Mouse (Mus musculus): ENCODE data around the gene Setd3. TPM values are rescaled to one million over a fixed set of nuclear protein-coding genes. Genes with fewer than 3 reads are reported as not detected.

The Setd3 gene
- polyA plus RNA-seq, 1 experiment from 2014 or later: 81.5 TPM

- H3K4me3 ChIP-seq: no peak overlapping the region
- no peaks in the 10 kb centered on the region for H3K27me3 ChIP-seq (replicated peaks; ENCODE audit: low read depth, poor library complexity, severe bottlenecking)
- no peaks in the 10 kb centered on the region for H3K9me3 ChIP-seq
- no peaks in the 10 kb centered on the region for H3K36me3 ChIP-seq (replicated peaks)
- H3K4me1 ChIP-seq: peaks cover 15% of the 10 kb centered on the region
- H3K27ac ChIP-seq (replicated peaks): no peak overlapping the region
- DNase-seq (ENCODE audit: low spot score): no peak
- 86% methylated on average over 2 of the region's 2 CpGs for WGBS
Measured at GRCm38 (mm10) chr12:108087489-108087888, 91.6 kb downstream of the Setd3 start.

DNA sequence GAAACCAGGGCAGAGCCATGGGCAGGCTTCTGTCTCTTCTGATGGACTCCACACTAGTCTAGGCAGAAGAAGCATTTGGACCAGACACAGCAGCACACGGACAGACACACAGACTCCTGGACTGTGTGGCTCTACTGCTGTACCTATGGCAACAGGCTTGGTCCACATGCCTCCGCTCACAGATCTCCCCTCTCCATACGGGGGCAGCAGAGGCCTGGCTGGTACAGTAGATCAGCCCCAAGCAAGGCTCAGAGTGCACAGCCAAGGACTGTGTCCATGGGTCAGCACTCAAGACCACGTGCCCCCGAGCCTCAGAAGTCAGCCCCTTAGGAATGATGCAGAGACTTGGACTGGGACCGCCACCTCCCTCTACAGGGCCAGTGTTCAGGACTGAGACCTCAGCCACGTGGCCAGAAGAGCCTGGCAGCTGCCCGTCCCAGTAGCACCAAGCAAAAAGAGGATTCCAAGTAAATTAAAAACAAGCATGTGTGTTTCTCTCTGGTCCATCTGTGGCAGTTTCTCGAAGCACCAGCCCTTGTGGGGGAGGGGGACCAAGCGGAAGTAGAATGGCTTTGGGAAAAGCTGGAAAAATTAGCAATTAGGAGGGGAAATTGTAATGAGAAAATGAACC is 100.9 kb downstream of the Setd3 start:
- peak overlapping the region; percentile 65 for H3K27ac ChIP-seq (replicated peaks)
- DNase-seq (ENCODE audit: low spot score): no peak
- H3K4me3 ChIP-seq: no peak overlapping the region
- peaks cover 12% of the 10 kb centered on the region for H3K4me1 ChIP-seq
- H3K36me3 ChIP-seq (replicated peaks): no peaks in the 10 kb centered on the region
- no peaks in the 10 kb centered on the region for H3K9me3 ChIP-seq
- 64% methylated on average over 10 of the region's 10 CpGs for WGBS
- no peaks in the 10 kb centered on the region for H3K27me3 ChIP-seq (replicated peaks; ENCODE audit: low read depth, poor library complexity, severe bottlenecking)

DNA sequence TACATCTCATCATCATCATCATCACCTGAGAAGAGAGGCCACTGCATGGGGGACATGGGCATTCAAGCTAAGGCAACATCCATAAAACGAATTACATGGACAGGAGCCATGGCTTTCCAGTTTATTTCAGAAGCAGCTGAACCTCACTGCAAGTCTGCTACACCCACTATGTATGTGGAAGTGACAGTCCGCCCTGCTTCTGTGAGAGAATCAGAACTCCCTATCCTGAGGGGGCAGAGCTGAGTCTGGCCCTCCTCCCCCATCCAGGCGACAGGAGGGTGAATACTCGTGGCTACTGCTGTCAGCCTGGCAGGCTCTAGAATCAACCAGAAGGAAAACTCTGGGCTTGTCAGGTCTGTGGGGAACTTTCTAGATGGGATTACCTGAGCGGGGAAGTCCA is 106.2 kb downstream of the Setd3 start:
- H3K27me3 ChIP-seq (replicated peaks; ENCODE audit: low read depth, poor library complexity, severe bottlenecking): no peaks in the 10 kb centered on the region
- no peak overlapping the region for H3K4me3 ChIP-seq
- DNase-seq (ENCODE audit: low spot score): no peak
- H3K4me1 ChIP-seq: peaks cover 32% of the 10 kb centered on the region
- no peaks in the 10 kb centered on the region for H3K9me3 ChIP-seq
- H3K27ac ChIP-seq (replicated peaks): no peak overlapping the region
- H3K36me3 ChIP-seq (replicated peaks): no peaks in the 10 kb centered on the region
- 71% methylated on average over 5 of the region's 5 CpGs for WGBS

DNA sequence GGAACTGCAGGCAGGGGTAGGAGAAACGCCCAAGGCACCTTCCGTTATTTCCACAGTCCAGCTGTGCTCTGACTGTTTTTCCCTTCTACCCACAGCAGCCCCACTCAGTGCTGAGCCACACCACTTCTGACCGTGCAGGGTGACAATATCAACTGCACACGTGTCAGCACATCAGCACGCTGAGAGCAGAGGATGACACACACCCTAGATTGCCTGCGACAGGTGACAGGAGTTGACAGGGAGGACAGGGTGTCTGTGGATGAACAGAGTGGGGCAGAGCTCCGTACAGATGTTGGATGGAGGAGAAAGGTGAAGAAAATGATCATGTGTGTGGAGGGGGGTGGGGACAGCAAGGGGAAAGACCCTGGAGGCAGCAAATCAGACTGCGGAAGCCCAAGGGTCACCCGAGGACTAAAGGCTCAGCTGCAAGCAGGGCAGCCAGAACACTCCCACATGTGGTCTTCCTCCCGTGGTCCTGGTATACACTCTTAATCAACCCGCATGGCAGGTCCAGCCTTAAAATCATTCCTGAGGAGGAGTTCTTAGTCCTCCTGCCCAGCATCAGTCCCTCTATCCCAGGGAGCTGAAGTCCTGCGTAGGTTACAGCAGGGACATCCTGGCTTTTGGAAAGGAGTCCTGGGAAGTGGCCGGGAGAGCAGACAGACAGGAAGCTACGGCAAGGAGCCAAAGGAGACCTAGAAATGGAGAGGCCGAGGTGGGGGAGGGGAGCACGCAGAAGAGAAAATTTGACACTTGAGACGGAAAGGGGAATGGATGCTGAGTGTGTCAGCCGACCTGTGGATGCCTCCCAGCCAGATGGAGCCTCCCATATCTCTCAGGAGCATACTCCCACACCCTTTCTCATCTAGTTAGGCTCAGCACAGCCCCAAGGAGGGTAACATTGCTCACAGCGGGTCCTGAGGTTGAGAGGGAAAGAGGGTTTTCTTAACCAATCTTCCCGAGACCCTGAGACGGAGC is 108.1 kb downstream of the Setd3 start:
- no peaks in the 10 kb centered on the region for H3K27me3 ChIP-seq (replicated peaks; ENCODE audit: low read depth, poor library complexity, severe bottlenecking)
- no peaks in the 10 kb centered on the region for H3K36me3 ChIP-seq (replicated peaks)
- WGBS: 44% methylated on average over 21 of the region's 21 CpGs
- H3K9me3 ChIP-seq: no peaks in the 10 kb centered on the region
- peak overlapping the region; percentile 28 for H3K4me3 ChIP-seq
- H3K27ac ChIP-seq (replicated peaks): peak overlapping the region; percentile 80
- DNase-seq (ENCODE audit: low spot score): peak; percentile 71
- peaks cover 40% of the 10 kb centered on the region for H3K4me1 ChIP-seq

GRCm38 (mm10) chr12:108069504-108069903 is 109.6 kb downstream of the Setd3 start:
- no peak overlapping the region for H3K4me3 ChIP-seq
- DNase-seq (ENCODE audit: low spot score): peak; percentile 50
- H3K36me3 ChIP-seq (replicated peaks): no peaks in the 10 kb centered on the region
- H3K9me3 ChIP-seq: no peaks in the 10 kb centered on the region
- H3K27me3 ChIP-seq (replicated peaks; ENCODE audit: low read depth, poor library complexity, severe bottlenecking): no peaks in the 10 kb centered on the region
- 55% methylated on average over 6 of the region's 6 CpGs for WGBS
- peak overlapping the region; percentile 80; the same call in 1 of the 2 replicates for H3K27ac ChIP-seq (replicated peaks)
- H3K4me1 ChIP-seq: peaks cover 47% of the 10 kb centered on the region

DNA sequence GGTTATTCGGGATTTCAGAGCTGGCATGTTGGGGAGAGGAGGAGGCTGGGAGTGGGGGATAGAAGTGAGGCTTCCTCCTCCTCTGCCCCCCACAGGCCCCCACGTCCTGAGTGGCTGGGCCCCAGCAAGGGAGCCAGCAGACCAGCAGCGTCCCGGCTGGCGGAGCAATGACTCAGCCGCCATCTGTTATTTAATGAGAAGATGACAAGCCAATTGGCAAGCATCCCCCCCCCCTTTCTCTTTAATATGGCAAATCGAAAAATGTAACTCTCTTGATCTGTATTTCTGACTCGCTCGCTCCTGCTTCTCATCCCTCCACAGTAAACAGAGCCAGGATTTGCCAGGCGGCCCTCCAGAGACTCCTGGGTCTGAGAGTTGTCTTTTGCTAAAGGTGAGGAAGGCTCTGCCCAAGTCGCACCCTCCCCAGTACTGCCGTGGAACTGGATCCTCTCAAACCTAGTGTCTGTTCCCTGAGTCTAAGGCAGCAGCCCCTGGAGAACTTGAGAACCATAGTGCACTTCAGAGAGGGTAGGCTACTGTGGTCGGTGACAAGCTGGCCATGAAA is 111.2 kb downstream of the Setd3 start:
- Histone ChIP-seq H3K27ac (replicated peaks) (0 out of 2 replicates have a peak overlapping the region, but pooled peaks have one; percentile 35), H3K4me1 (peaks cover 57% of the 10 kb centered on the region), H3K4me3 (no peak overlapping the region), H3K9me3 (no peaks in the 10 kb centered on the region), H3K27me3 (replicated peaks; ENCODE audit: low read depth, poor library complexity, severe bottlenecking) (no peaks in the 10 kb centered on the region), H3K36me3 (replicated peaks) (no peaks in the 10 kb centered on the region)
- 83% methylated on average over 13 of the region's 13 CpGs for WGBS
- no peak for DNase-seq (ENCODE audit: low spot score)

- Histone ChIP-seq H3K27ac (replicated peaks) (0 out of 2 replicates have a peak overlapping the region, but pooled peaks have one; percentile 19), H3K27me3 (replicated peaks; ENCODE audit: low read depth, poor library complexity, severe bottlenecking) (no peaks in the 10 kb centered on the region), H3K9me3 (no peaks in the 10 kb centered on the region), H3K4me1 (peaks cover 63% of the 10 kb centered on the region), H3K4me3 (no peak overlapping the region), H3K36me3 (replicated peaks) (no peaks in the 10 kb centered on the region)
- DNase-seq (ENCODE audit: low spot score): no peak
- WGBS: 90% methylated on average over 3 of the region's 3 CpGs
Measured at GRCm38 (mm10) chr12:108067231-108067630, 111.9 kb downstream of the Setd3 start.

DNA sequence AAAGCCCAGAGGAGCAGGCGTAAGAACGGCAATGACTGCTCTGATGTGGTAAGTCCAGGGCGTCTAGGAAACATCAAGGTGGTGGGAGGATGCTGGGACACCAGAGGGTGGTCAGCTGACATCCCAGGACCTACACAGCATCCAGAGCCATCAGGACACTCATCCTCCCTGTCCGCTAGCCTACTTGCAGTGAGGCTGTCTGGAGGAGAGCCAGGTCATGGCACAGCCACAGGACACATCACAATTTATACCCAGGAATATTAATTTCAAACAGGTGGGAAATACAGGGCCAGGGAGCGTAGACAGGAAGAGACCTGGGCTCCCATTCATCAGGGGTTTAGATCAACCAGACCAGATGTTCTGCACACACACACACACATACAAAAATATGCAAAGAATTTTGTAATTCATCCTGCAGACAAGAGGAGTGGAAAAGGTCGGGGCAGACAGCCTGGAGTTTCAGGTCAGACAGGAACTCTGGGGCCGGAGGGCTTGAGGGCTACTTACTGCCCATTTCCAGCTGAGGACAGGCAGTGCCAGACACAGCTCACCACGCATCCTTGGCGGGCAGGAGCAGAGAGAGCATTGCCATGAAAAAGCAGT is 114.6 kb downstream of the Setd3 start:
- Histone ChIP-seq H3K9me3 (no peaks in the 10 kb centered on the region), H3K4me3 (0 out of 2 replicates have a peak overlapping the region, but pooled peaks have one; percentile 16), H3K36me3 (replicated peaks) (no peaks in the 10 kb centered on the region), H3K27me3 (replicated peaks; ENCODE audit: low read depth, poor library complexity, severe bottlenecking) (no peaks in the 10 kb centered on the region), H3K27ac (replicated peaks) (peak overlapping the region; percentile 81), H3K4me1 (peaks cover 51% of the 10 kb centered on the region)
- 31% methylated on average over 9 of the region's 9 CpGs for WGBS
- peak; percentile 68 for DNase-seq (ENCODE audit: low spot score)

- 16% methylated on average over 6 of the region's 6 CpGs for WGBS
- DNase-seq (ENCODE audit: low spot score): peak; percentile 34
- Histone ChIP-seq H3K4me1 (peaks cover 48% of the 10 kb centered on the region), H3K9me3 (no peaks in the 10 kb centered on the region), H3K36me3 (replicated peaks) (no peaks in the 10 kb centered on the region), H3K4me3 (0 out of 2 replicates have a peak overlapping the region, but pooled peaks have one; percentile 16), H3K27ac (replicated peaks) (peak overlapping the region; percentile 81), H3K27me3 (replicated peaks; ENCODE audit: low read depth, poor library complexity, severe bottlenecking) (no peaks in the 10 kb centered on the region)
Measured at GRCm38 (mm10) chr12:108063986-108064385, 115.1 kb downstream of the Setd3 start.

- DNase-seq (ENCODE audit: low spot score): no peak
- Histone ChIP-seq H3K4me1 (peaks cover 37% of the 10 kb centered on the region), H3K9me3 (no peaks in the 10 kb centered on the region), H3K36me3 (replicated peaks) (no peaks in the 10 kb centered on the region), H3K4me3 (no peak overlapping the region), H3K27ac (replicated peaks) (peak overlapping the region; percentile 32), H3K27me3 (replicated peaks; ENCODE audit: low read depth, poor library complexity, severe bottlenecking) (no peaks in the 10 kb centered on the region)
- WGBS: 80% methylated on average over 5 of the region's 5 CpGs
Measured at GRCm38 (mm10) chr12:108062137-108062536, 117.0 kb downstream of the Setd3 start.

DNA sequence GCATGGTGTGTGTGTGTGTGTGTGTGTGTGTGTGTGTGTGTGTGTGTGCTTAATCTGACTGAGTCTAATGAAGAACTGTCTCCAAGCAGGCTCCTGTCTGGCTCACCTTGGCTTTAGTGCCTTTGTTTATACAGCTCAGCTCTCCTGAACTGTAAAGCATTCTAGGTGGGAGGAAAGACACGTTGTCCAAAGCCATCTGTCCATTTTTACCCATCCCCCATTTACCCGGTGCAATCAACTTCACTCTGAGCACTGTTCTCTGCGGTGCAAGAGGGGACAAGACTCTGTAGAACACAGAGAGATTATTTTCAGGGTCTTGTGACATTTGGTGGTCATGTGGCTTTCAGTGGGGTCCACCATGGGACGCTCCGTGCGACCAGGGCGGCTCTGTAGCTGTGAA is 117.5 kb downstream of the Setd3 start:
- Histone ChIP-seq H3K36me3 (replicated peaks) (no peaks in the 10 kb centered on the region), H3K27ac (replicated peaks) (peak overlapping the region; percentile 32), H3K4me1 (peaks cover 35% of the 10 kb centered on the region), H3K9me3 (no peaks in the 10 kb centered on the region), H3K27me3 (replicated peaks; ENCODE audit: low read depth, poor library complexity, severe bottlenecking) (no peaks in the 10 kb centered on the region), H3K4me3 (no peak overlapping the region)
- DNase-seq (ENCODE audit: low spot score): no peak
- 85% methylated on average over 7 of the region's 7 CpGs for WGBS
